Mouse (Mus musculus) forebrain, embryonic 16.5 days (tissue): ENCODE data around the gene Ltk. TPM values are rescaled to one million over a fixed set of nuclear protein-coding genes. Genes with fewer than 3 reads are reported as not detected.
A peak's percentile ranks its signal among the peaks of the same experiment; 100 is the strongest.

Source experiments
- ATAC-seq: fragments of 200-750 bp; cut with Nextera tagmentation; 2 replicates; pipeline ENCODE4 v1.8.0; 2017; ENCODE audit warnings: mild to moderate bottlenecking, moderate library complexity
- H3K27ac ChIP-seq: fragments of 300-500 bp; sonication (generic); 2 replicates; pipeline ENCODE4 v1.5.1; 2014; ENCODE audit warnings: low read length, control low read depth
- H3K27me3 ChIP-seq: fragments of 300-500 bp; sonication (generic); replicated peaks from 2 replicates; pipeline ENCODE4 v1.6.1; 2014; ENCODE audit warnings: low read length; ENCODE audit not compliant: control insufficient read depth, insufficient read depth
- H3K36me3 ChIP-seq: fragments of 300-500 bp; sonication (generic); 2 replicates; pipeline ENCODE4 v1.6.1; 2014; ENCODE audit not compliant: control insufficient read depth, insufficient read depth
- H3K4me1 ChIP-seq: fragments of 300-500 bp; sonication (generic); replicated peaks from 2 replicates; pipeline ENCODE4 v1.6.1; 2014; ENCODE audit warnings: low read length; ENCODE audit not compliant: control insufficient read depth, insufficient read depth
- H3K4me2 ChIP-seq: fragments of 300-500 bp; sonication (generic); 2 replicates; pipeline ENCODE4 v1.6.1; 2014; ENCODE audit warnings: mild to moderate bottlenecking, low read length, control low read depth
- H3K4me3 ChIP-seq: fragments of 300-500 bp; sonication (generic); replicated peaks from 2 replicates; pipeline ENCODE4 v1.5.1; 2014; ENCODE audit warnings: mild to moderate bottlenecking, low read length, control low read depth
- H3K9ac ChIP-seq: fragments of 300-500 bp; sonication (generic); replicated peaks from 2 replicates; pipeline ENCODE4 v1.6.1; 2014; ENCODE audit warnings: low read depth, low read length, control low read depth
- H3K9me3 ChIP-seq: fragments of 300-500 bp; sonication (generic); 2 replicates; pipeline ENCODE4 v1.6.1; 2016; ENCODE audit warnings: low read length; ENCODE audit not compliant: control insufficient read depth
- WGBS: fragments of 180-500 bp; shearing (Covaris S2); extraction: QIAGEN DNeasy Blood & Tissue Kit; methylation state at CpG from one replicate; pipeline ENCODE4 v1.1.7; 2014; 5-methylcytosine and 5-hydroxymethylcytosine counted together
- polyA plus RNA-seq: library from polyadenylated mRNA; unstranded; fragments of >200 nt; fragmentation: Nextera tagmentation; extraction: Ambion mirVana; gene quantifications from 2 replicates; pipeline ENCODE4 v1.2.1, GENCODE M21; 2015

The Ltk gene
- polyA plus RNA-seq, 1 experiment from 2014 or later = 0.28 TPM

GRCm38 (mm10) chr2:119800876-119801846, 40.9 kb upstream of the Ltk start:
- WGBS = 41% methylated on average over 15 of the region's 15 CpGs
- H3K9me3 ChIP-seq = no peaks in the 10 kb centered on the region
- H3K4me3 ChIP-seq = no peak overlapping the region; the same call in 1 of the 2 replicates
- H3K27ac ChIP-seq = no peak overlapping the region
- H3K9ac ChIP-seq = no peak overlapping the region
- H3K4me1 ChIP-seq = peaks cover 43% of the 10 kb centered on the region
- H3K27me3 ChIP-seq = no peaks in the 10 kb centered on the region; the same call in 1 of the 2 replicates
- H3K4me2 ChIP-seq = peak overlapping the region; percentile 99
- H3K36me3 ChIP-seq = no peaks in the 10 kb centered on the region
- ATAC-seq = no peak

GRCm38 (mm10) chr2:119799961-119800550, 39.8 kb upstream of the Ltk start:
- peak; percentile 17 for ATAC-seq
- Histone ChIP-seq H3K4me3 (peak overlapping the region; percentile 80), H3K27ac (no peak overlapping the region), H3K4me2 (peak overlapping the region; percentile 99), H3K27me3 (no peaks in the 10 kb centered on the region; the same call in 1 of the 2 replicates), H3K9ac (peak overlapping the region; percentile 86), H3K36me3 (no peaks in the 10 kb centered on the region), H3K4me1 (peaks cover 41% of the 10 kb centered on the region), H3K9me3 (no peaks in the 10 kb centered on the region)
- WGBS = under 1% methylated on average over 27 of the region's 27 CpGs

DNA sequence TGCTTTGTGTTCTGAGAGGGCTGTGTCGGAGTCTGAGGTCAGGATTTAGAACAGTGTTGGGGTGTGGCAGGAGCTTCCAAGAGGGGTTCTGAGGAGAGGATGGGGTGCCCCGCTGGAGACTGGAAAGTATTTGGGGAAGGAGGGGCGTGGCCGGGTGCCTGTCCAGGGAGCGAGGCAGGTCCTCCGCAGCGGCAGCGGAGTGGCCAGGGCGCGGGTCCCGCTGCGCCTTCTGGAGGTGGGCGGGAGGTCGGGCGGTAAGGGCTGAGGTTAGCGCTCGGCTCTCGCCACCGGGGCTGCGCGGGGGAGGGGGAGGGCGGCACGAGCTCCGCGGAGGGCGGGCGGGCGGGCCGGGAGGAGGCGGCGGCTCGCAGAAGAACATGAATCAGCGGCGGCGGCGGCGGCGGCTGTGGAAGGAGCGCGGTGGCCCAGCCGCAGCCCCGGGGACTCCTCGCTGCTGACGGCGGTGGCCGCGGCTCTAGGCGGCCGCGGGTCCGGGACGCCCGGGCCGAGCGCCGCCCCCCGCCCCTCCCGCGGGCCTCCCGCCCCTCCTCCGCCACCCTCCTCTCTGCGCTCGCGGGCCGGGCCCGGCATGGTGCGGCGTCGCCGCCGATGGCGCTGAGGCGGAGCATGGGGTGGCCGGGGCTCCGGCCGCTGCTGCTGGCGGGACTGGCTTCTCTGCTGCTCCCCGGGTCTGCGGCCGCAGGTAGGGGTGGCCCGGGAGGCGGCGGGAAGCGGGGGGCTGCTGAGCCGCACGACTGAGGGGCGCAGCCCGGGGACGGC, 39.1 kb upstream of the Ltk start:
- Histone ChIP-seq H3K9ac (peak overlapping the region; percentile 86), H3K27me3 (no peaks in the 10 kb centered on the region; the same call in 1 of the 2 replicates), H3K4me1 (peaks cover 34% of the 10 kb centered on the region), H3K36me3 (no peaks in the 10 kb centered on the region), H3K4me2 (peak overlapping the region; percentile 99), H3K27ac (no peak overlapping the region), H3K9me3 (no peaks in the 10 kb centered on the region), H3K4me3 (peak overlapping the region; percentile 80)
- ATAC-seq = peak; percentile 59
- WGBS = 0% methylated on average over 53 of the region's 89 CpGs

DNA sequence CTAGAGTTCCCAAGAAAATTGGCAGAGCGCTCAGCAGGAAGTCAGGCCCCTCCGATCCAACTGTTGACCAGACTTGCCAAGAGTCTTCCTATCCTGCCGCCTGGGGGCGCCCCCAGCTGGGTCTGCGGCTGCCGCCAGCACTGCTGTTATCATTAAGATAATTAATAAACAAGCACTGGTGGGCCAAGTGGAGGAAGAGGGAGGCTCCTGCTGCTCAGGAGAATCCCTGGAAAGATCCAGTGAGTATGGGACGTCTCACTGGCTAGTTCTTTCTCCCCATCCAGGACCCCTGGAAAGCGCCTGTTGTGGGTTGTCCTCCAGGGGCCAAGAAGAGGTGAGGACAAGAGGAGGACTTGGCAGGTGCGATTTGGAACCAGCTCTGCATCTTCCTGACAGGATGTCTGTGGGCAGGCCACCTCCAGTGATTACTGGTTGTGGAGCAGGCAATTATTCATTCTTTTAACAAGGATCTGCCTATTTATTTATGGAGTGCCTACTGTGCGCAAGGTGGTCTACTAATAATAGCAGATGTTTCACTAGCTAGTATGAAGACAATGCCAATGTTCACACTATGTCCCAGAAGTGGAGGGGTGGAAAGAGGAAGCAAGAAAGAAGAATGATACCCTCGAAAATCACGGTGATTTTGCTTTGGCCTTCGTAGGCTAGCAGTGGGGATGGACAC, 38.2 kb upstream of the Ltk start:
- ATAC-seq = no peak
- Histone ChIP-seq H3K4me1 (peaks cover 24% of the 10 kb centered on the region), H3K27ac (no peak overlapping the region), H3K9me3 (no peaks in the 10 kb centered on the region), H3K36me3 (no peaks in the 10 kb centered on the region), H3K9ac (no peak overlapping the region), H3K4me3 (no peak overlapping the region), H3K4me2 (no peak overlapping the region), H3K27me3 (no peaks in the 10 kb centered on the region; the same call in 1 of the 2 replicates)
- WGBS = 12% methylated on average over 13 of the region's 13 CpGs

DNA sequence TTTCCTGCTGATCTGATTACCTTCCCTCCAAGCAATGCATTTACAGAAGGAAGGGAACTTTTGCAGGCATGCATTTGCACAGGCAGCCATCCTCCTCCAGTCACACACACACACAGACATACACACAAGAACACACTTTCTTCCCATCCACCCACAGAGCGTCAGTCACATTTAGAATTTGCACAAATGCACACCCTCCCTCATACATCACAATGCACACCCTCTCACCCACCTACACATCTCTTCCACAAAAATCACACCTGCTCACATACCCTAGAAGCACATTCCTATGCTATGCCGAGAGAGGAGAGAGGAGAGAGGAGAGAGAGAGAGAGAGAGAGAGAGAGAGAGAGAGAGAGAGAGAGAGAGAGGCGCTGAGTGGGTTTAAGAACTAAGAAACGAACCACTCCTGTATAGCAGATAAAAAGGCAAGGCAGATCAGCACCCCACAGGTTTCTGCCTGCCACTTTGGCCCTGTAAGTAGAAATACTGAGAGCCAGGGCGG, 37.1 kb upstream of the Ltk start, which contains the start of gene Tyro3:
Gene Tyro3 (plus strand): TSS at position 455 of the 505 bp plus-strand sequence.
- WGBS = 61% methylated on average over 5 of the region's 5 CpGs

DNA sequence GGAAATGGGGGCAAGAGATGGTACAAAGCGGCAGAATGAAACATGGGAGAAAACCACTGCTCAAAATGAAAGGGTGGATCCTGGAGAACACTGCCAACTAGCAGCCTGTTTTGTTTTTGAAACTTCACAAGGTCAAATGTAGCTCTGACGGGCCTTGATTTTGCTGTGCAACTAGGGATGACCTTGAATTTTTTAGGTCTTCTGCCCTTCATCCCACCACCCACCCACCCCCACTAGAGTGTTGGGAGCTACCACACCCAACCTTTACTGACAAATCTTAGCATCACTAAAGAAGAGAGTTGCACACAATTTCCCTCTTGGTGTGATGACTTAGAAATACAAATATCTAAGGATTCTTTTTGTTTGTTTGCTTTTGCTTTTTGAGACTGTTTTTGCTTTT, 29.8 kb upstream of the Ltk start:
- H3K4me1 ChIP-seq = peaks cover 12% of the 10 kb centered on the region
- no peak overlapping the region for H3K27ac ChIP-seq
- H3K27me3 ChIP-seq = no peaks in the 10 kb centered on the region
- no peaks in the 10 kb centered on the region for H3K9me3 ChIP-seq
- H3K4me3 ChIP-seq = no peak overlapping the region
- WGBS = 85% methylated on average over 2 of the region's 2 CpGs
- no peaks in the 10 kb centered on the region for H3K36me3 ChIP-seq
- H3K4me2 ChIP-seq = no peak overlapping the region
- no peak overlapping the region for H3K9ac ChIP-seq
- ATAC-seq = no peak

More for the DNA sequence above, 37.1 kb upstream of the Ltk start, which contains the start of gene Tyro3:
- no peaks in the 10 kb centered on the region; the same call in 1 of the 2 replicates for H3K27me3 ChIP-seq
- H3K9me3 ChIP-seq = no peaks in the 10 kb centered on the region
- no peak within 1 kb of the TSS for H3K4me3 ChIP-seq
- no peaks in the 10 kb centered on the region for H3K36me3 ChIP-seq
- H3K4me1 ChIP-seq = peaks cover 15% of the 10 kb centered on the region
- H3K4me2 ChIP-seq = no peak within 1 kb of the TSS
- no peak for ATAC-seq
- H3K27ac ChIP-seq = no peak within 1 kb of the TSS
- H3K9ac ChIP-seq = no peak within 1 kb of the TSS

DNA sequence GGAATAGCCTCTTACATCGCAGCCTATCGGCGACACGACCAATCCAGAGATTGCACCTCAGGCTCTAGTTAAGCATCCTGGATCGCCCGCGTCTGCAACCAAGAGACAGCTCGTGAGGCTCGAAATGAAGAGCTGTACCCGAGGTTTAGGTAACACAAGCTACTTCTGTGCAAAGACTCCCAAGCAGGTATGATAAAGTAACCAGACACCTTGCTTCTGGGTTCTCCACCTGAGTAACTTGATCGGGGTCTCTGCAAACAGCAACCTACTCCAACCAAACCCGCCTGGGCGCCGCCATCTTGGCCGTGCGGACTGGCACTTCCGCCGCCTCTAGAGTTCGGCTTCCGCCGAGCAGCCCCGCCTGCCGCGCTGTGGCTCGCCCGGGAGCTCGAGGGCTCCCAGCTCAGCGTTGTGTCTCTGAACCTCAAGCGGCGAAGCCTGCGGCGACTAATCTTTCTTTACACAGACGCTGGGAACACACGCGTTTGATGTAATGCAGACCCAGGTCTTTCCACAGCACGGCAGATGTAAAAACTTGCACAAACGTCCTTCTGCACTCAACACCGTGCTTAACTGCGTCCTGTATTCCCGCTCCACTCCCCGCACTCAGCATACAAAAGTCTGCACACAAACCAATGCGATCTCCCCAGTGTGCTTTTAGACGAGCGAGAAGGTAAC, 27.1 kb upstream of the Ltk start, which contains the start of gene Rpap1:
Gene Rpap1 (minus strand): TSS at position 332 of the 678 bp plus-strand sequence.
- Histone ChIP-seq H3K4me2 (peak within 1 kb of the TSS; percentile 63), H3K36me3 (peaks cover 2% of the 10 kb centered on the region; the same call in 1 of the 2 replicates), H3K4me1 (peaks cover 12% of the 10 kb centered on the region), H3K27ac (peak within 1 kb of the TSS; percentile 85), H3K9ac (peak within 1 kb of the TSS; percentile 69), H3K9me3 (no peaks in the 10 kb centered on the region), H3K27me3 (no peaks in the 10 kb centered on the region), H3K4me3 (peak within 1 kb of the TSS; percentile 73)
- WGBS = under 1% methylated on average over 44 of the region's 44 CpGs
- peak; percentile 99 for ATAC-seq

DNA sequence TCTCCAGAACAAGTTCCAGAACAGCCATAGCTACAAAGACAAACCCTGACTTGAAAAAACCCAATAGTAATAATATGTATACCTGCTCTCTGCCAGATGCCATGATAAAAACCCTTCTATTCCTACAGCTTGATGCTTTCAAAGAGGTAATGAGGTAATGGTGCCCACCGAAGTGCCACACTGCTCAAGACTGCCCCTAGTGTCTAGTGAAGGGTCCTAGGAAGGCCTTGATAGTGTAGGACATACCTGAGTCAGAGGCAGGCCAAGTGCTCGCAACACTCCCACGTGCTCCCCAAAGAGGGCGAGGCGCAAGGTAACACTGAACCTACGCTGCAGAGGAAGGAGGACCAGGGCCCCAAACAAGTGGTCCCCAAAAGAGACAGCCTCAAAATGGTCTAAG, 7.0 kb upstream of the Ltk start:
- H3K4me1 ChIP-seq = no peaks in the 10 kb centered on the region
- H3K27me3 ChIP-seq = no peaks in the 10 kb centered on the region
- no peak overlapping the region for H3K9ac ChIP-seq
- H3K4me3 ChIP-seq = no peak overlapping the region
- ATAC-seq = no peak
- H3K36me3 ChIP-seq = peaks cover 21% of the 10 kb centered on the region; the same call in 1 of the 2 replicates
- H3K27ac ChIP-seq = no peak overlapping the region
- 97% methylated on average over 6 of the region's 6 CpGs for WGBS
- no peak overlapping the region for H3K4me2 ChIP-seq
- no peaks in the 10 kb centered on the region for H3K9me3 ChIP-seq
